Mouse (Mus musculus): ENCODE data around the gene Fam210b.
"Not testable (repeated sequence)": the region's sequence is repeated elsewhere in the genome, so short reads cannot be mapped to it uniquely, and the experiment has no call there.

Fam210b gene

GRCm38 (mm10) chr2:172345258-172345738, at the start of gene Fam210b:
TSS of gene Fam210b (plus strand) at chr2:172345565.
- peak; percentile 99 for DNase-seq (ENCODE audit: low read depth)

- DNase-seq (ENCODE audit: low read depth): no peak
Measured at GRCm38 (mm10) chr2:172298083-172298482, 47.3 kb upstream of the Fam210b start.

DNA sequence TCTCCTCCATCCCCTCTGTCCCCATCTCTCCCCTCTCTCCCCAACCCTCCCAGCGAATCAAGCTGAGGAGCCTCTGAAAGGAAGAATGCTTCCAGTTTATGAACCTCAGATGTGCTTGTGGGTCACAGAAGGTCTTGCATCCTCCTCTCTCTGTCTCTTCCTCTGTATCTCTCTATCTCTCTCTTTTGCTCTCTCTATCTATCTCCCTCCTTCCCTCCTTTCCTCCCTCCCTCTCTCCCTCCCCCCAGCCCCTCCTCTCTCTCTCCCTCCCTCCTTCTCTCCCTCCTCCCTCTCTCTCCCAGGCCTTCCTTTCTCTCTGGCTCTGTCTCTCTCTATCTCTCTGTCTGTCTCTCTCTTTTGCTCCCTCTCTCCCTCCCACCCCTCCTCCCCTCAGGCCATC, 46.8 kb upstream of the Fam210b start:
- no peak for DNase-seq (ENCODE audit: low read depth)

DNA sequence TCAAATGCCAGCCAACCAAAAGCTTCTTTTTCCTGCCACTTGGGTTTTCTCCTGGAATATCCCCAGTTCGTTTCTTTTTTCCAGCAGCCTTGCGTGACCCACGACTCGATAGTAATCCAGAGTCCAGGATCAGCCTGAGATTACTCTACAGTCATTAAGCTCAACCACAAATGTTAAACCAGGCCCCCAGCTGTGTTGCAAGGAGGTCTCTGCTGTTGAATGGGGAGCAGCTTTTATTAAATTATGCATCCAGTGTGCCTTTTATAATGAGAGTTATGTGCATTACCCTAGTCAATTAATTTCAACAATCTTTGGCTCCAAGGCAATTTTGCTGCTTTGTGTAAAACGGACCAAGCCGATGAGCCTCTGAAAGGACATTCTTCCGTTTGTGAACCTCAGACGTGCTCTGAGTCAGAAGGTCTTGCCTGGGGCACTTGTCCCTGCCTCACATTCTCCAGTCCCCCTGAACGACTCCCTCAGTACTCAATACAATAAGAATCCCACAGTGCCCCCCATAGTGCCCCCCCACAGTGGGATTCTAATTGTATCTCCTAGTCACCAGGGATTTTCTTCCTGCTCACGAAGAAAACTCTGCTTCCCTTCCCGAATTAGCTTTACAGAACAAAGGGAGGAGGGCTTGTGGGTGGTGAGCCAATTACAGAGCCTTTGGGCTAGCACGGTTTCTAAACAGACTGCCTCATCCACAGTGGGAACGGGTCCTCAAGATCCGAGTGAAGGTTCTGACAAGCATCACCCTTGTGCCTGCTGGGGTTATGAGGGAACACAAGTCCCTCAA, 46.0 kb upstream of the Fam210b start:
- DNase-seq (ENCODE audit: low read depth): no peak

DNA sequence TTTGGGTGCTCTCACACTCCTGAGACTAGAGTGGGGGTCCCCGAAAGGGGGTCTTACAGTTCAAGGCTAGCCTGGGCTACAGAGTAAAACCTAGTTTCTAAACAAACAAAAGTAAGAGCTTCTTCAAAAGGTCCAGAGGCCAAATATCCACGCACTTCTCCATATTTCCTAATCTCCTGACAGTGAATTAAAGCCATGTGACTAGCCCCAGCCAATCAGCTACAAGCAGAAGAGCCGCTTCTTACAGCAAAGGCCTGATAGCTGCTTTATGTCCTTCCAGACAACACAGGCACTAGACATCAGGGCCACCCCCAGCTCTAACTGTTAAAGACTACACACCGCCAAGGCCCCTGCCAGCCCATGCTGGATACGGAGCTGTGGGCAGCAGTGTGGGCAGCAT, 43.0 kb upstream of the Fam210b start:
- no peak for DNase-seq (ENCODE audit: low read depth)

GRCm38 (mm10) chr2:172304118-172304708, 41.2 kb upstream of the Fam210b start:
- no peak for DNase-seq (ENCODE audit: low read depth)

- DNase-seq (ENCODE audit: low read depth): not testable (repeated sequence)
Measured at GRCm38 (mm10) chr2:172305546-172305945, 39.8 kb upstream of the Fam210b start.

- no peak for DNase-seq (ENCODE audit: low read depth)
Measured at GRCm38 (mm10) chr2:172306544-172306943, 38.8 kb upstream of the Fam210b start.

GRCm38 (mm10) chr2:172311731-172312130, 33.6 kb upstream of the Fam210b start:
- no peak for DNase-seq (ENCODE audit: low read depth)

GRCm38 (mm10) chr2:172320878-172321277, 24.5 kb upstream of the Fam210b start:
- peak; percentile 48 for DNase-seq (ENCODE audit: low read depth)

GRCm38 (mm10) chr2:172328248-172328647, 17.1 kb upstream of the Fam210b start:
- DNase-seq (ENCODE audit: low read depth): no peak

GRCm38 (mm10) chr2:172329179-172329578, 16.2 kb upstream of the Fam210b start:
- peak; percentile 44 for DNase-seq (ENCODE audit: low read depth)

GRCm38 (mm10) chr2:172338206-172338942, 7.0 kb upstream of the Fam210b start:
- DNase-seq (ENCODE audit: low read depth): no peak

DNA sequence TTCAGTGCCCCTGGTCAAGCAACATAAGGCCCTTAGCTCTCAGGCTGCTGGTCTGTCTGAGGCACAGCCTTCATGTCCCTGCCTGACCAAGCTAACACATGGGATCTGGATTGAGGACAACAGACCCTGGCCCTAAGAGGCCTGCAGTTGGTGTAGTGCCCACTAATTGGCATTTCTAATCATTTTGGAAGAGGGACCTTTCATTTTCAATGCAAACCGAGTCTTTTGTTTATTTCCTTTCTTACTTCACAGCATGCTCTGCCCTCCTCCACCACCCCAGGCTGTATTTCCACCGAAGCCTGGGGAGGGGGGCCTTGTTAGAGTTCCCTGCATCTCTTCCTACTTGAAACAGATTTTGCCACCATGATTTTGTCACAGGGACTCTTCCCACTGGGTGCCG, 4.4 kb upstream of the Fam210b start:
- no peak for DNase-seq (ENCODE audit: low read depth)

- DNase-seq (ENCODE audit: low read depth): no peak
Measured at GRCm38 (mm10) chr2:172341606-172342005, 3.8 kb upstream of the Fam210b start.

DNA sequence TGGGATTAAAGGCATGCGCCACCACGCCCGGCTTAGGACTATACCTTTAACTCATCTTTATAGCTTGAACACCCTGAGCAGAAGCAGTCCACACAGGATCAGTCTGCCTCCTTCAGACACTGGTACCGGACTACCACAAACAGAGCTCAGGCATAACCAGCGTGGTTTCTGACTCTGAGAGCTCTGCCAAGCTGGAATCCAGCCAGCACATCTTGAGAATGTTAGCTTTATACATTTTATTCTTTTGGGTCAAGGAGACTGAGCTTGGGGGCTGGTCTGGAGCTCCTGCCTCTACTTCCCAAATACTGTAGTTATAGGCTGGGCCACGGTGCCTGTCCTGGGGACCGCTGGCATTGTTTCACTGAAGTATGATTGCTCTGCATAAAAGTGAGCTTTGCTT, 1.6 kb upstream of the Fam210b start:
- DNase-seq (ENCODE audit: low read depth): no peak

- no peak for DNase-seq (ENCODE audit: low read depth)
Measured at GRCm38 (mm10) chr2:172344669-172345068, 696 bp upstream of the Fam210b start.

GRCm38 (mm10) chr2:172346034-172346929, 917 bp downstream of the Fam210b start:
- peak; percentile 34 for DNase-seq (ENCODE audit: low read depth)

DNA sequence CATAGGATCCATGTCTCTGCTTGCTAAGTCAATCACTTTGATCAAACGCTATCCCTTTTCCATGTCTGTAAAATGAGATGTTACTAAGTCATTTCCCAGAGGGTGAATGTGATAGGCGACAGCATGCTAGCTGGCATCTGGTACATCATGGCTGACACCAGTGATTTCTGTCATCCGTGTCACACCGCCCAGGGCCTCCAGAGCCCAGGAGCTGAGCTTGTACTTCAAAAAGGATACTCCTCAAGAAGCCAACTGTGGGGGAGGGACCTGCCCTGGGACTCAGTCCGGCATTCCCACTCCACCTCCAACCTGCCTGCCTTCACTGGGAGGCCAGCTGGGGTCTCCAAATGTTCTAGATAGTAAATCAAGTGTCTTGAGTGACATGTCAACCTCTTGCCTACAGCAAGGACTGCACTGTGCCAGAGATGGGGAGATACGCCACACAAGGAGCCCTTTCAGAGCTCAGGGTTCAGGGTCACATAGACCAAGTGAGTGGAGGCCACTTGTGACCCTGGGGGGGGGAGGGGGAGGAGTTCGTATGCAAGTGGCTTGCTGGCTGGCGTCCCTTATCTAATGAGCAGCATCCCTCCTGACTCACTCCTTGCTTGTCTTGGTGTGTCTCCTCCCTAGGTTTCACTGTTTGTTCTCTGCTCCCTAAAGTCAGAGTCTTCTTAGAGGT, 1.7 kb downstream of the Fam210b start:
- DNase-seq (ENCODE audit: low read depth): peak; percentile 58

DNA sequence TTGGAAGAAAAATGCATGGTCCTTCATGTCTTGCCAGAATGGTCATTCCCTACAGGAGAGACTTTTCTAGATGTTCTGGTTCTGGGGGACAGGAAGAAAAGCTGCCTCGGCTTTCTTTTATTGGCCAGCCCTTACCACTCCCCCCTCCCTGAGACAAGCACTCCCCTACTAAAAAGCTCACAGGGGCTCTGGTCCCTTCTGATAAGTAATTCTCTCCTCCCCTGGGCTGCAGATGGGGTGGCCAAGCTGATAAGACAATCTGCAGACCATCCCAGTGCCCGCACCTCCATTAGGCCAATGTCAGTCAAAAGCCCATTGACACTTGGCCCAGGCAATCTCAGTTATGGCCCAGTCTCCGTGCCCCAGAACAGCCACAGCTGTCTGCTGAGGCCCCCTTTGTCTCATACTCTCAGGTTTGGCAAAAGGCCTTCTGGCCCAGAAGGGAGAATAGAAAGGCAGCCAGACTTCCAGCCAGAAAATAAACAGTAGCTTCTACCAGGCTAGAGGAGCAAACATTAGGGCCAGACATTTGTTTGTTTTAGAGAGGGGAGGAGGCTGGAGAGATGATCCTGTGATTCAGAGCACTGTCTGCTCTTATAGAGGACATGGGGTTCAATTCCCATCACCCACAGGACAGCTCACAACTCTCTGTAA, 3.1 kb downstream of the Fam210b start:
- peak; percentile 77 for DNase-seq (ENCODE audit: low read depth)

GRCm38 (mm10) chr2:172349776-172350175, 4.4 kb downstream of the Fam210b start:
- no peak for DNase-seq (ENCODE audit: low read depth)
